Mouse (Mus musculus): Measurements from ENCODE around the gene Zfp597. TPM values are rescaled to one million over a fixed set of nuclear protein-coding genes. Genes with fewer than 3 reads are reported as not detected.

Gene Zfp597
- total RNA-seq, 2 experiments from 2014 or later, result 11.1 to 11.8 TPM

Small RNA genes within 50 kb of the gene (microRNA-seq; reads per million reads assigned to microRNA genes)
- gene Gm23493 (ENCODE audit: borderline number of aligned reads in 2 of 2), result 0 reads per million in 2 experiments

Other genes with a start within 250 kb of the Zfp597 start
- gene Mefv, start 166.5 kb downstream of the Zfp597 start, total RNA-seq (2021), result not detected
- gene Zfp263, start 140.5 kb downstream of the Zfp597 start, total RNA-seq (2021), result 1 to 10 TPM; 8.2 to 8.5 TPM
- not detected for gene Olfr15, start 53.7 kb downstream of the Zfp597 start, total RNA-seq (2021)
- gene Zfp174, start 37.3 kb downstream of the Zfp597 start, total RNA-seq (2021), result 1 to 10 TPM; 1.4 to 1.6 TPM
- gene Naa60, start 12.2 kb downstream of the Zfp597 start, total RNA-seq (2021), result 10 to 100 TPM; 50.1 to 53.6 TPM
- under 1 TPM in 1 of 2 experiments, not detected in 1; 0.60 TPM for gene Gm20695, start 87 bp upstream of the Zfp597 start, total RNA-seq (2021)
- 1 to 10 TPM; 2.7 to 6.9 TPM for gene 1700037C18Rik, start 24.1 kb upstream of the Zfp597 start, total RNA-seq (2021)
- 10 to 100 TPM; 10.5 to 11.6 TPM for gene Cluap1, start 24.2 kb upstream of the Zfp597 start, total RNA-seq (2021)
- 1 to 10 TPM; 1.0 to 1.1 TPM for gene Nlrc3, start 92.1 kb upstream of the Zfp597 start, total RNA-seq (2021)
- 1 to 10 TPM; 7.0 to 7.1 TPM for gene Slx4, start 119.2 kb upstream of the Zfp597 start, total RNA-seq (2021)
- not detected for gene Dnase1, start 152.4 kb upstream of the Zfp597 start, total RNA-seq (2021)
- 100 to 1,000 TPM; 155 TPM for gene Trap1, start 193.3 kb upstream of the Zfp597 start, total RNA-seq (2021)

Measured in heart, postnatal 36 days (tissue).